Mouse (Mus musculus) forebrain, embryonic 13.5 days (tissue): ENCODE measurements around the gene Nrxn2. TPM values are rescaled to one million over a fixed set of nuclear protein-coding genes. Genes with fewer than 3 reads are reported as not detected.

Experiments
- ATAC-seq: fragments of 200-750 bp; cut with Nextera tagmentation; 2 replicates; pipeline ENCODE4 v1.8.0; 2017
- H3K27ac ChIP-seq: fragments of 300-500 bp; sonication (generic); 2 replicates; pipeline ENCODE4 v1.5.1; 2015; ENCODE audit warnings: inconsistent platforms, mild to moderate bottlenecking, moderate library complexity
- H3K27me3 ChIP-seq: fragments of 300-500 bp; sonication (generic); 2 replicates; pipeline ENCODE4 v1.6.1; 2015; ENCODE audit warnings: mild to moderate bottlenecking, inconsistent platforms
- H3K36me3 ChIP-seq: fragments of 300-500 bp; sonication (generic); 2 replicates; pipeline ENCODE4 v1.6.1; 2015; ENCODE audit warnings: mild to moderate bottlenecking, inconsistent platforms; ENCODE audit not compliant: poor library complexity, severe bottlenecking
- H3K4me1 ChIP-seq: fragments of 300-500 bp; sonication (generic); 2 replicates; pipeline ENCODE4 v1.6.1; 2015; ENCODE audit warnings: inconsistent platforms
- H3K4me2 ChIP-seq: fragments of 300-500 bp; sonication (generic); 2 replicates; pipeline ENCODE4 v1.6.1; 2015; ENCODE audit warnings: inconsistent platforms, mild to moderate bottlenecking, moderate library complexity
- H3K4me3 ChIP-seq: fragments of 300-500 bp; sonication (generic); 2 replicates; pipeline ENCODE4 v1.5.1; 2015; ENCODE audit warnings: mild to moderate bottlenecking, inconsistent platforms
- H3K9ac ChIP-seq: fragments of 300-500 bp; sonication (generic); 2 replicates; pipeline ENCODE4 v1.6.1; 2015; ENCODE audit warnings: mild to moderate bottlenecking, inconsistent platforms
- H3K9me3 ChIP-seq: fragments of 300-500 bp; sonication (generic); replicated peaks from 2 replicates; pipeline ENCODE4 v1.6.1; 2016; ENCODE audit warnings: inconsistent platforms
- WGBS: fragments of 180-500 bp; shearing (Covaris S2); methylation state at CpG from one replicate; pipeline ENCODE4 v1.1.7; 2015; 5-methylcytosine and 5-hydroxymethylcytosine counted together
- microRNA-seq: library from miRNA; unstranded; fragments of <30 nt; microRNA quantifications from one replicate; pipeline ENCODE4, GENCODE M21; 2016
- polyA plus RNA-seq: library from polyadenylated mRNA; unstranded; fragments of >200 nt; fragmentation: Nextera tagmentation; extraction: Ambion mirVana; gene quantifications from 2 replicates; pipeline ENCODE4 v1.2.1, GENCODE M21; 2015

The Nrxn2 gene
- polyA plus RNA-seq, 1 experiment from 2014 or later: 16.9 TPM

DNA sequence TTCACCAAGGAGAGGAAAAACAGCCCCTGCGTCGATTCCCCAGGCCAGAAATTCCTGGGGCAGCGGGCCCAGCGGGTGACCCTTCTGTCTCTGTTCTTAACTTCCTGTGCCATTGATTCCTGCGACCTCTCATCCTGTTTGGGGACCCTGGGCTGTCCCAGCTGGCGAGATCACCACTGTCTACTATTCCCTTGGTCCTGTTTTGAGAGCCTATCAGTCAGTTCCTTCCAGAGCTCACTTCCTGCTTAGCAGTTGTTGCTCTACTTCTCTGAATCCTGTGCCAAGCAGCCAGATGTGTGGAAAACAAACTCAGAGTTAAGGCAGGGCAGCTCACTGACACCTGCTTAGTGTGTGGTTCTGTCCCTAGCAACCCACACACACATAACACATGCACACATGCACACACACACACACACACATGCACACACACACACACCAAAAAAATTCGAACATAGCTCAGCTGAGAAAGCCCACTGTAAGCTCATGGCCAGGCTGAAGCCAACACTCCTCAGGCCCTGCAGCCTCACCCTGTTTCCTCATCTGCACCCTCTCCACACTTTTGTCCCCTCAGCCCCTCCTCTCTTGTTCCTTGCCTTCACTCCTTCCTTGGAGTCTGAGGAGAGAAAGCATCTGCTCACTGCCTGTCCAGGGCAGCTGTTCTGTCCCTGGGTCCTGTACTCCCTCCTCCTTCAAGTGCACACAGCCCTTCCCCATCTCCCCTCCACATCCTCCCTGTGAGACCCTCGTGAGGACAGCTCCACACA lies 135.5 kb downstream of the Nrxn2 start:
- H3K4me2 ChIP-seq: no peak overlapping the region
- no peak overlapping the region for H3K27ac ChIP-seq
- H3K9ac ChIP-seq: no peak overlapping the region
- no peaks in the 10 kb centered on the region for H3K36me3 ChIP-seq
- no peaks in the 10 kb centered on the region for H3K27me3 ChIP-seq
- no peak for ATAC-seq
- 45% methylated on average over 8 of the region's 8 CpGs for WGBS
- peaks cover 13% of the 10 kb centered on the region for H3K4me1 ChIP-seq
- H3K4me3 ChIP-seq: no peak overlapping the region
- H3K9me3 ChIP-seq: no peaks in the 10 kb centered on the region

DNA sequence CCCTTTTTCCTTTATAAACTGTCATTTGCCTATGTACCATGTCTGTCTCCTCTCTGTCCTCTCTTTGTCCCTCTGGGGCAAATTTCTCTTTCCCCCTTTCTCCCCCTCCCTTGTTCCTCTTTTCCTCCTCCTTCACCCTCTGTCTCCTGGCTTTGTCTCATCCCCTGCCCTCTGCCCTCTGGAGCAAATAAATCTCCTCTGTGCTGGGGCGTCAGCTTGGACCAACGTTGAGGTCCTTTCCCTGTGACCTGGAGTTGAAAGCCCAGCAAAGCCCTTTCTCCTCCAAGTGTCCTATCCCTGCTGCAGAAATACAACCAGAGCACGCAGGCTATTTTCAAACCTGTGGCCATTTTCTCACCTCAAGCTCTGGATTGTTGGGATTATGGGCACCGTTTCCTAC lies 141.0 kb downstream of the Nrxn2 start:
- no peak overlapping the region for H3K4me2 ChIP-seq
- WGBS: 69% methylated on average over 4 of the region's 4 CpGs
- H3K4me1 ChIP-seq: no peaks in the 10 kb centered on the region
- no peak for ATAC-seq
- H3K27ac ChIP-seq: no peak overlapping the region
- H3K9ac ChIP-seq: no peak overlapping the region
- no peaks in the 10 kb centered on the region for H3K9me3 ChIP-seq
- H3K4me3 ChIP-seq: no peak overlapping the region
- no peaks in the 10 kb centered on the region for H3K27me3 ChIP-seq
- no peaks in the 10 kb centered on the region for H3K36me3 ChIP-seq

DNA sequence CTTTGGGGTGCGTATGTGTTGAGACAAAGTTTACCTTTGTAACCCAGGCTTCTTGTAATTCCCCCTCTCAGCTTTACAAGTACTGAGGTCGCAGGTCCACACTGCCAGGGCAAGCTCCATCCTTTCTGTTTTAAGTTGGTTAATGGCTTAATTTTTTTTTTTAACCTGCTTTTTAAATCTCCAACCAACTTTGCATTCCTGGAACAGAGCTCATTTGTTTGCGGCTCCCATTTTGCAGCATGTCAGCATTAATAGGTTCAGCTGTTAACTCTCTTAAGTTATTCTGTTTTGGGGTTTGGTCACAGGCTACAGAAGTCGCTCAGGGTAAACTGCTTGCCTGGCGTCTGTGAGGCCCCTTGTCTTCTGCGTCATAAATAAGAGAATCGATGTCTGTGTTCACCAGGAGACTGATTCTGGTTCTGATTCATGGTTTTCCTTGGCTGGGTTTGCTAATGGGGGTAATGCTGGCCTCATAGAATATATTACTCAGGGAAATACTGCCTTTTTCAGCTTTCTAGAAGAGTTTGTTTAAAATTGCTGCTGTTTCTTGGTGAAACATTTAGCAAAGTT lies 141.8 kb downstream of the Nrxn2 start:
- H3K4me3 ChIP-seq: no peak overlapping the region
- H3K4me1 ChIP-seq: no peaks in the 10 kb centered on the region
- WGBS: 75% methylated on average over 7 of the region's 7 CpGs
- no peak overlapping the region for H3K27ac ChIP-seq
- no peak overlapping the region for H3K9ac ChIP-seq
- no peaks in the 10 kb centered on the region for H3K27me3 ChIP-seq
- no peaks in the 10 kb centered on the region for H3K9me3 ChIP-seq
- no peaks in the 10 kb centered on the region for H3K36me3 ChIP-seq
- H3K4me2 ChIP-seq: no peak overlapping the region
- no peak for ATAC-seq

DNA sequence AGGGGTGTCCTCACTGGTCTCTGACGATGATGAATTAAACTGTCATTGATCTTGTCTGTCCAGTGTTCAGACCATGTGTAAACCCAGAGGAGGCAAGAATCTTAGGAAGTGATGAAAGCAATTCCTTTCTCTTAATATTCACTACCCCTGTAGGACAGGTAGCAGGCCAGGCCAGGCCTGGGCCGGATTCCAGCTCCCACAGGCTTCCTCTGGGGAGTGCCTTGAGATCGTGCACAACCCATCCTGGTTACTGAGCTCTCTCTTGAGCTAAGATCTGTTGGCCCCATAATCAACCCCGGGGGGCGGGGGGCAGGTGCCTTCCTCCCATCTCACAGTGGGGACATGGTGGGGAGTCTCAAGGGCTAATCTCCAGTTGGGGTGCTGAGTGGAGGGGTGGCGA lies 146.6 kb downstream of the Nrxn2 start:
- 89% methylated on average over 6 of the region's 6 CpGs for WGBS
- no peak overlapping the region for H3K4me3 ChIP-seq
- H3K9me3 ChIP-seq: no peaks in the 10 kb centered on the region
- no peaks in the 10 kb centered on the region for H3K36me3 ChIP-seq
- H3K4me1 ChIP-seq: peaks cover 9% of the 10 kb centered on the region
- H3K4me2 ChIP-seq: no peak overlapping the region
- H3K27ac ChIP-seq: no peak overlapping the region
- no peak overlapping the region for H3K9ac ChIP-seq
- H3K27me3 ChIP-seq: no peaks in the 10 kb centered on the region
- ATAC-seq: no peak

DNA sequence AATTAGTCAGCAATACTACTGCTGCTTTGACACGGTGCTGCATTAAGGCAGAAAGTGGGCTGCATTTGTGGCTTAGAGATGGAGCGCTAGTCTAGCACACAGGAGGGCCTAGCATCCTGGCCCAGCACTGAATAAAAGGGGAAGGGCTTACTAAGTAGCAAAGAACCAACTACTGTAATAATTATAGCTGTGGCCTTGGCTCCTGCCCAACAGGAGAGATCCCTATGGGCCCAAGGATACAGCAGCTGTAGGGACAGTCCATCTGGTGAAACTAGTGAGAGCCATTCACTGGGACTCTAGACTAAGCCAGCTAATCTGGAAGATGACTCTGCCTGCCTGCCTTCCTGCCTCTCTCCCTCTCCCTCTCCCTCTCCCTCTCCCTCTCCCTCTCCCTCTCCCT lies 147.9 kb downstream of the Nrxn2 start:
- Histone ChIP-seq H3K4me1 (peaks cover 9% of the 10 kb centered on the region), H3K4me2 (no peak overlapping the region), H3K27me3 (no peaks in the 10 kb centered on the region), H3K9me3 (no peaks in the 10 kb centered on the region), H3K27ac (no peak overlapping the region), H3K9ac (no peak overlapping the region), H3K4me3 (no peak overlapping the region), H3K36me3 (no peaks in the 10 kb centered on the region)
- peak; percentile 50; the same call in 1 of the 2 replicates for ATAC-seq
- 71% methylated on average over 2 of the region's 2 CpGs for WGBS

DNA sequence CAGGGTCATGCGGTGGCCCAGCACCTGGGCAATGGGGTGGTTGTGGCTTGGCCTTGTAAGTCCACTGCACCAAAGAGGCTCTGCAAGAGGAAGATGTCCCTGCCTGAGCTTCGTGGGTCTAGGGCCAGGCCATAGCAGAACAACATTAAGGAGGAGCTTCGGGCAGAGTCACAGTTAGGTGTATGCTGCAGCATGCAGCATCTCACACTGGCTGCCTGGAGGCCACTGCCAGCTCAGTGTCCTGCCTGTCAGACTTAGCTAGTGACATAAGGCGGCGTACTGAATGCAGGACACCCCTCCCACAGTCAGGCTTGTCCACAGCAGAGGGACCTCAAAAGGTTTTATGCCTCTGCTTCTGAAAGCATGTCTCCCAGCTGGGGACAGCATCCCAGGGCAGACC lies 150.5 kb downstream of the Nrxn2 start:
- ATAC-seq: no peak
- H3K9ac ChIP-seq: 0 out of 2 replicates have a peak overlapping the region, but pooled peaks have one; percentile 16
- peaks cover 9% of the 10 kb centered on the region for H3K4me1 ChIP-seq
- H3K36me3 ChIP-seq: no peaks in the 10 kb centered on the region
- no peak overlapping the region for H3K4me3 ChIP-seq
- H3K27ac ChIP-seq: no peak overlapping the region
- H3K4me2 ChIP-seq: no peak overlapping the region
- WGBS: 80% methylated on average over 5 of the region's 5 CpGs
- no peaks in the 10 kb centered on the region for H3K27me3 ChIP-seq
- no peaks in the 10 kb centered on the region for H3K9me3 ChIP-seq

DNA sequence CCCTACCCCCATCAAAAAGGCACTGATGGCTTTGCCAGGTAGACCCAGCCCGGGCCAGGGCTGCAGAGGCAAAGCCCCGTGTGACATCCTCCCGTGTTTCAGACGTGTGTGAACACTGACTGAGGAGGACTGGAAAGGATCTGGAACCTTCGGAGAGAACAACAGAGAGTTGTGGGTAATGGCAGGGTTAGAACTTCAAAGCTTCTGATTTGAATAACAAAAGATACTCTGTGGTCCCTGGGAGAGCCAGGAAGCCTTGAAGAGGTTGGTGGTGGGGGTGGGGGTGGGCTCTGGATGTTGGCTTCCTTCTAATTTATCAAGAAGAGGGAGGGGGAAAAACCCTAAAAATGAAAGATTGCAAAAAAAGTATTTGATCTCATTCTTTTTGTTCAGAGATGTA lies 151.0 kb downstream of the Nrxn2 start:
- no peak overlapping the region for H3K4me3 ChIP-seq
- H3K27ac ChIP-seq: no peak overlapping the region
- 15% methylated on average over 5 of the region's 5 CpGs for WGBS
- 0 out of 2 replicates have a peak overlapping the region, but pooled peaks have one; percentile 16 for H3K9ac ChIP-seq
- peaks cover 9% of the 10 kb centered on the region for H3K4me1 ChIP-seq
- no peaks in the 10 kb centered on the region for H3K9me3 ChIP-seq
- no peaks in the 10 kb centered on the region for H3K27me3 ChIP-seq
- no peaks in the 10 kb centered on the region for H3K36me3 ChIP-seq
- no peak for ATAC-seq
- no peak overlapping the region for H3K4me2 ChIP-seq

DNA sequence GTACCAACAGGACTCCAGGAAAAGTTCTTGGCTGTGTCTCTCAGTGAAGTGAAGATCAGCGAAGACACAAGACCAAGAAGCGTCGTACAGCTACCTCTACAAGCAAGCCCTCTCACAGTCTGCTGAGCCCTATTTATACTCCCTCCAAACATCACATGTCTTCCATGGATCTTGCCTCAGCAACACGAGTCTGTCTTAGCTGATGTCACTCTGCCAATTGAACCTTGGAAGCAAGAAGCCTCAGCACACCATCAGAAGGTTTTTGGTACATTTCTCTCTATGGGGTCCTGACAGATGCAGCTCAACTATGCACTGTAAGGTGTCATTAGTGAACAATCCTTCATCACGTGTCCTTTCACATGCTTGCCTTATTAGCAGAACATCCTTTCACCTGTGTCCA lies 152.9 kb downstream of the Nrxn2 start:
- Histone ChIP-seq H3K9ac (no peak overlapping the region), H3K27ac (no peak overlapping the region), H3K9me3 (no peaks in the 10 kb centered on the region), H3K4me1 (peaks cover 9% of the 10 kb centered on the region), H3K27me3 (no peaks in the 10 kb centered on the region), H3K4me2 (no peak overlapping the region), H3K4me3 (no peak overlapping the region), H3K36me3 (no peaks in the 10 kb centered on the region)
- 92% methylated on average over 5 of the region's 5 CpGs for WGBS
- no peak for ATAC-seq

DNA sequence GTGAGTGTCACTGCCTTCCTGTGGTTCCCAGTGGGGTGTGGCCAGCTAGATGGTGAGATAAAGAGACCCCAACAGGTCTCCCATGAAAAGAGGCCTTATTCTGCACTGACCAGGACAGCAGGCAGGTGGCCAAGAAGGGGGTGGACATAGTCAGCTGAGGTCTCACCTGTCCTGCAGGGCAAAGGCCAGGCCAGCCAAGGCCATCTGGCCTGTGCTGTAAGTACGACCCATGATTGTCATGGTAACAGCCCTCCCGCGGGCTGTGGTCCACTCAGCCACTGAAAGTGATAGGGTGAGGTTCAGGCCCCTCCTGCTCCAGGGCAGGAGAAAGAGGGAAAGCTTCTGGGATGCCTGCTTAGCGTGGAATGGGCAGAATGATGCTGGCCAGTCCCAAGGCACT lies 153.5 kb downstream of the Nrxn2 start:
- no peak overlapping the region for H3K9ac ChIP-seq
- no peaks in the 10 kb centered on the region for H3K9me3 ChIP-seq
- ATAC-seq: no peak
- H3K4me3 ChIP-seq: no peak overlapping the region
- no peaks in the 10 kb centered on the region for H3K36me3 ChIP-seq
- peaks cover 12% of the 10 kb centered on the region for H3K4me1 ChIP-seq
- no peak overlapping the region for H3K27ac ChIP-seq
- 31% methylated on average over 4 of the region's 4 CpGs for WGBS
- no peak overlapping the region for H3K4me2 ChIP-seq
- no peaks in the 10 kb centered on the region for H3K27me3 ChIP-seq

Small RNAs within 50 kb of the gene (microRNA-seq; reads per million reads assigned to microRNA genes)
- gene Gm26460: not detected

Other genes with a start within 250 kb of the Nrxn2 start
- not detected in 2 replicates for gene Majin, start 234.3 kb upstream of the Nrxn2 start, polyA plus RNA-seq
- gene Gpha2, start 192.4 kb upstream of the Nrxn2 start, polyA plus RNA-seq: 0.31 TPM in 1 of 2 replicates, not detected in the other
- 53.7 and 58.8 TPM in 2 replicates for gene Ppp2r5b, start 182.9 kb upstream of the Nrxn2 start, polyA plus RNA-seq
- gene Atg2a, start 177.1 kb upstream of the Nrxn2 start, polyA plus RNA-seq: 8.9 and 9.7 TPM in 2 replicates
- gene Ehd1, start 142.0 kb upstream of the Nrxn2 start, polyA plus RNA-seq: 74.3 and 75.6 TPM in 2 replicates
- 0.22 and 0.39 TPM in 2 replicates for gene Cdc42bpg, start 112.3 kb upstream of the Nrxn2 start, polyA plus RNA-seq
- gene Men1, start 83.8 kb upstream of the Nrxn2 start, polyA plus RNA-seq: 83.8 and 92.4 TPM in 2 replicates
- 11.3 and 15.4 TPM in 2 replicates for gene Map4k2, start 77.6 kb upstream of the Nrxn2 start, polyA plus RNA-seq
- gene Sf1, start 55.0 kb upstream of the Nrxn2 start, polyA plus RNA-seq: 134 and 139 TPM in 2 replicates
- 2.0 and 2.1 TPM in 2 replicates for gene Pygm, start 34.3 kb upstream of the Nrxn2 start, polyA plus RNA-seq
- 21.1 and 25.1 TPM in 2 replicates for gene Rasgrp2, start 19.4 kb upstream of the Nrxn2 start, polyA plus RNA-seq
- not detected in 2 replicates for gene Slc22a12, start 124.3 kb downstream of the Nrxn2 start, polyA plus RNA-seq